Mouse (Mus musculus) testis, postnatal 14 days (tissue): ENCODE data around the gene Pgghg.

Experiments used
- DNase-seq: peaks from one replicate; pipeline ENCODE4 v3.0.0; 2021; ENCODE audit warnings: low spot score

Pgghg gene

DNA sequence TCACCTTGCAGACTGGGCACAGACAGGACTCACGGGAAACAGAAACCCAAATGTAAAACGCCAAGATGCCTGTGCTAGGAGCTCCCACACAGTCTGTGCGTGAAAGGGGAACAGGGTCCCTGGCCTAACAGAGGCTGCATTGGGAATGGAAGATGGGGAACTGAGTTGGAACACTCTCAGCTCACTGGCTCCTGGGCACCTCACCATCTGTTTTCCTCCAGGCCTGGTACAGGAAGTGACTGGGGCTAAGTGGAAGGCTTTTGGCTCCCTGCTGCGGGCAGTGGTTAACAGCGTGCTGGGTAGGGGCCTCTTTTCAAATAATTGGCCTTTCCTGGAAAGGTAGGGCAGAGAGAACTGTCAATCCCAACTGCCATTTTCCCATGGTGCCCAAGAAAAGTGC lies 49.4 kb downstream of the Pgghg start:
- DNase-seq: no peak

DNA sequence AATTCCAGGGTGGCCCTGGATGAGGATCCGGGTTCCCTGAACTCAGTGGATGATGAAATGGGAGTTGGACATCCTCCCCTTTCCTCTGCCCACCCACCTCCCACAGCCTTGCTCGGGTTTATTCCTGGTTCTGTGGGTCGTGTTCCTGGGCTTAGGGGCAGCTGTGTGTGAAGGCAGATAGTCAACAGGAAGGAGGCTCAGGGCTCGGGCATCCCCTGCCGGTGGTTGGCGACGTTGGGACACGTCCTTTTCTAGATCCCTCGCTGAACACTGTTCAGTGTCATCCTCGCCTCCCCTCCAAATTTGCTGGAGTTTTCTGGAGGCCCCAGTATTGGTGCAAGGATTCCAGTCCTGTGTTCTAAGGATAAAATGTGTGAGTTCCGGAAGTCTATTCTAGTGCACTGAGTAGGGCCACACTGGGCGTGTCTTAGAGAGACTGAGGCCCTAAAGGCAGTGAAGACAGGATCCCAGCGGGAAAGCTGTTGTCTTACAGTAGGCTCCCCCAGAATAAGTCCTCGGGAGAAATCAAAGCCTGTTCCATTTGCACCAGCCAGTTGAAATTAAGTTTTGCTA lies 50.0 kb downstream of the Pgghg start:
- DNase-seq: no peak
